Mouse (Mus musculus): ENCODE data around the gene Lrr1. TPM values are rescaled to one million over a fixed set of nuclear protein-coding genes. Genes with fewer than 3 reads are reported as not detected.

Lrr1 gene
- polyA plus RNA-seq, 1 experiment from 2014 or later = 3.1 TPM

- ChIA-PET POLR2A (no interaction called here), CTCF (no interaction called here)
- H3K27me3 ChIP-seq = no peaks in the 10 kb centered on the region
- DNase-seq (ENCODE audit: low read depth, low spot score) (no peak), ATAC-seq (no peak)
- no peak for TF ChIP-seq CTCF (IDR thresholded peaks at IDR 0.05)
- in situ Hi-C loops (cut with MboI; ENCODE audit: low pct_unique_long_range_greater_than_20kb) = loop anchor here (25.0 kb wide), 1 partner anchor 371 kb away; the partner anchor contains the start of gene Vcpkmt
Measured at GRCm38 (mm10) chr12:69216587-69216986, 48.0 kb downstream of the Lrr1 start.

GRCm38 (mm10) chr12:69220613-69221277 lies 52.1 kb downstream of the Lrr1 start:
- POLR2A ChIA-PET = no interaction called here
- H3K27me3 ChIP-seq = no peaks in the 10 kb centered on the region
- in situ Hi-C loops (cut with MboI; ENCODE audit: low pct_unique_long_range_greater_than_20kb) = loop anchor here (25.0 kb wide), 1 partner anchor 367 kb away; the partner anchor contains the start of gene Vcpkmt
- TF ChIP-seq CTCF (IDR thresholded peaks at IDR 0.05) = no peak
- DNase-seq (ENCODE audit: low read depth, low spot score) (no peak), ATAC-seq (no peak)
- CTCF ChIA-PET = no interaction called here

- H3K27me3 ChIP-seq = no peaks in the 10 kb centered on the region
- in situ Hi-C loops (cut with MboI; ENCODE audit: low pct_unique_long_range_greater_than_20kb) = no loop called here
- no peak for TF ChIP-seq CTCF (IDR thresholded peaks at IDR 0.05)
- ATAC-seq (peak; percentile 92), DNase-seq (ENCODE audit: low read depth, low spot score) (no peak)
- ChIA-PET CTCF (no interaction called here), POLR2A (interaction anchor here (1.0 kb wide), 1 partner anchor 14 kb away, joined by 4 read pairs; no protein-coding TSS in a partner anchor)
Measured at GRCm38 (mm10) chr12:69227776-69228466, 59.3 kb downstream of the Lrr1 start, which contains the start of gene Pole2. Gene Pole2, minus strand, starts transcription at chr12:69228195.

Other genes starting within 250 kb of the Lrr1 start
- 940 TPM for gene Rps29, start 9.6 kb upstream of the Lrr1 start, polyA plus RNA-seq (2021)
- 455 TPM for gene Rpl36al, start 15.3 kb downstream of the Lrr1 start, polyA plus RNA-seq (2021)
- 65.9 TPM for gene Mgat2, start 15.3 kb downstream of the Lrr1 start, polyA plus RNA-seq (2021)
- 6.5 TPM for gene Gm49383, start 28.3 kb downstream of the Lrr1 start, polyA plus RNA-seq (2021)
- gene Dnaaf2, start 29.6 kb downstream of the Lrr1 start, polyA plus RNA-seq (2021) = 3.6 TPM
- 4.9 TPM for gene Gm49384, start 35.5 kb downstream of the Lrr1 start, polyA plus RNA-seq (2021)
- gene Pole2, start 59.4 kb downstream of the Lrr1 start, polyA plus RNA-seq (2021) = 6.1 TPM
- 5.2 TPM for gene Klhdc1, start 72.4 kb downstream of the Lrr1 start, polyA plus RNA-seq (2021)
- 94.8 TPM for gene Klhdc2, start 127.9 kb downstream of the Lrr1 start, polyA plus RNA-seq (2021)
- gene Nemf, start 188.4 kb downstream of the Lrr1 start, polyA plus RNA-seq (2021) = 44.5 TPM
- 115 TPM for gene Arf6, start 203.3 kb downstream of the Lrr1 start, polyA plus RNA-seq (2021)
- gene Gm9887, start 203.6 kb downstream of the Lrr1 start, polyA plus RNA-seq (2021) = 5.9 TPM

All from Patski (cell line).